In the genomic region with DNA sequence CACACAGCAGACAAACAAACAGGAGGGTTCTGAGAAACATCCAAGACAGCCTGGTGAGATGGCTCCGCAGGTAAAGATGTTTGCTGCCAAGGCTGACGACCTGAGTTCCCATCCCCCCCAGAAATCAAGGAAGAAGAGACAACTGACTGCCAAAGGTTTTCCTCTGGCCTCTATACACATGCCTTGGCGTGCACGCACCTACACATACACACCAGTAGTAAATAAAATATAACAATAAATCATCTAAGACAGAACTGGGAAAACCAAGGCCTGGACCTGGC, we compare ENCODE assay signal across 9 mouse cellular contexts. TPM values are rescaled to one million over a fixed set of nuclear protein-coding genes. Genes with fewer than 3 reads are reported as not detected.
DNase-seq lines count a peak whose midpoint lies in the region; ATAC-seq lines count a peak whose summit lies in the region.
"Had no signal": no experiment of that assay in that cellular context is flagged by ENCODE, and none has a peak within 500 bp of the region (broad histone marks: within the 10 kb centered on the region; RNA-seq: fewer than 3 reads in every experiment).

No protein-coding gene starts in this region.

- H3K27ac ChIP-seq in heart, embryonic 15.5 days: peak overlapping the region; percentile 73
- H3K27ac ChIP-seq in liver, embryonic 15.5 days (replicated peaks): no peak overlapping the region
- H3K27ac ChIP-seq in embryonic facial prominence, embryonic 13.5 days: no peak overlapping the region
- H3K27ac ChIP-seq in stomach, embryonic 15.5 days: peak overlapping the region; percentile 1; the same call in 1 of the 2 replicates

- H3K9me3 ChIP-seq in heart, embryonic 15.5 days (replicated peaks): no peaks in the 10 kb centered on the region
- H3K9me3 ChIP-seq in liver, embryonic 15.5 days (replicated peaks): no peaks in the 10 kb centered on the region
- no peaks in the 10 kb centered on the region for H3K9me3 ChIP-seq in embryonic facial prominence, embryonic 13.5 days
- no peaks in the 10 kb centered on the region for H3K9me3 ChIP-seq in stomach, embryonic 15.5 days

- peak overlapping the region; percentile 29; the same call in 1 of the 2 replicates for H3K9ac ChIP-seq in heart, embryonic 15.5 days
- no peak overlapping the region for H3K9ac ChIP-seq in liver, embryonic 15.5 days
- H3K9ac ChIP-seq in embryonic facial prominence, embryonic 13.5 days: peak overlapping the region; percentile 46; the same call in 1 of the 2 replicates
- H3K9ac ChIP-seq in stomach, embryonic 15.5 days: no peak overlapping the region

- no peak for ATAC-seq in heart, embryonic 15.5 days (replicated peaks; ENCODE audit: insufficient number of reproducible peaks, insufficient read depth, low FRiP score, low read depth)
- ATAC-seq in liver, embryonic 15.5 days (ENCODE audit: insufficient read depth): no peak
- ATAC-seq in embryonic facial prominence, embryonic 13.5 days (ENCODE audit: insufficient number of reproducible peaks, insufficient read depth, low FRiP score, low TSS enrichment, low read depth): no peak
- ATAC-seq in stomach, embryonic 15.5 days (ENCODE audit: insufficient read depth, low FRiP score, low read depth): no peak
- ATAC-seq: inflammation-experienced regulatory T-cells, adult 6 months had no signal

- H3K4me2 ChIP-seq in heart, embryonic 15.5 days: no peak overlapping the region; the same call in 1 of the 2 replicates
- H3K4me2 ChIP-seq in liver, embryonic 15.5 days: peak overlapping the region; percentile 14
- H3K4me2 ChIP-seq in embryonic facial prominence, embryonic 13.5 days: no peak overlapping the region
- peak overlapping the region; percentile 97; the same call in 1 of the 2 replicates for H3K4me2 ChIP-seq in stomach, embryonic 15.5 days

- no peaks in the 10 kb centered on the region for H3K27me3 ChIP-seq in heart, embryonic 15.5 days
- peaks cover 37% of the 10 kb centered on the region for H3K27me3 ChIP-seq in liver, embryonic 15.5 days
- H3K27me3 ChIP-seq in embryonic facial prominence, embryonic 13.5 days: peaks cover 6% of the 10 kb centered on the region; the same call in 1 of the 2 replicates
- no peaks in the 10 kb centered on the region for H3K27me3 ChIP-seq in stomach, embryonic 15.5 days (replicated peaks)

- no peak for DNase-seq in heart, adult 18-20 months
- no peak for DNase-seq in liver
- DNase-seq in cerebellum, adult 18-20 months: no peak
- DNase-seq: lung, adult 2 months had no signal

- H3K4me3 ChIP-seq in heart, embryonic 15.5 days: no peak overlapping the region
- H3K4me3 ChIP-seq in liver, embryonic 15.5 days (replicated peaks): no peak overlapping the region
- H3K4me3 ChIP-seq in embryonic facial prominence, embryonic 13.5 days: no peak overlapping the region
- H3K4me3 ChIP-seq in stomach, embryonic 15.5 days (replicated peaks): no peak overlapping the region

- H3K4me1 ChIP-seq in heart, embryonic 15.5 days (replicated peaks): peaks cover 84% of the 10 kb centered on the region
- H3K4me1 ChIP-seq in liver, embryonic 15.5 days (replicated peaks): peaks cover 56% of the 10 kb centered on the region
- H3K4me1 ChIP-seq in embryonic facial prominence, embryonic 13.5 days: peaks cover 68% of the 10 kb centered on the region
- H3K4me1 ChIP-seq in stomach, embryonic 15.5 days: peaks cover 51% of the 10 kb centered on the region

- WGBS in heart, embryonic 15.5 days: 71% methylated on average over 4 of the region's 4 CpGs
- WGBS in liver, embryonic 15.5 days (ENCODE audit: insufficient replicate concordance): 56% methylated on average over 4 of the region's 4 CpGs
- 79% methylated on average over 4 of the region's 4 CpGs for WGBS in embryonic facial prominence, embryonic 13.5 days
- WGBS in stomach, embryonic 15.5 days: 70% methylated on average over 4 of the region's 4 CpGs

- H3K36me3 ChIP-seq in heart, embryonic 15.5 days: no peaks in the 10 kb centered on the region
- no peaks in the 10 kb centered on the region for H3K36me3 ChIP-seq in liver, embryonic 15.5 days (replicated peaks)
- no peaks in the 10 kb centered on the region for H3K36me3 ChIP-seq in embryonic facial prominence, embryonic 13.5 days
- H3K36me3 ChIP-seq in stomach, embryonic 15.5 days: no peaks in the 10 kb centered on the region

RNA-seq across cellular contexts. Expression of gene Tmem51, which starts 3.7 kb away (rescaled TPM):
- polyA plus RNA-seq in heart, embryonic 15.5 days (2015; fragmentation: Nextera tagmentation; extraction: Ambion mirVana): 36.7 and 40.7 TPM in 2 replicates
- total RNA-seq in heart, adult 18-20 months (2021): 1 to 10 TPM; 3.4 to 5.2 TPM
- 16.2 and 17.6 TPM in 2 replicates for polyA plus RNA-seq in liver, embryonic 15.5 days (2015; fragmentation: Nextera tagmentation; extraction: Ambion mirVana)
- 13.9 and 14.2 TPM in 2 replicates for polyA plus RNA-seq in embryonic facial prominence, embryonic 13.5 days (2015; fragmentation: Nextera tagmentation; extraction: Ambion mirVana)
- polyA plus RNA-seq in stomach, embryonic 15.5 days (2015; fragmentation: Nextera tagmentation; extraction: Ambion mirVana): 62.4 and 64.8 TPM in 2 replicates

Comparison
In these comparisons a context has a peak if more than half of its experiments do, and no peak if none do; other contexts are left out.
1. H3K27ac ChIP-seq: peak in heart, embryonic 15.5 days (single experiment) and stomach, embryonic 15.5 days (single experiment); none in liver, embryonic 15.5 days (single experiment) and embryonic facial prominence, embryonic 13.5 days (single experiment).
2. H3K4me2 ChIP-seq: peak in liver, embryonic 15.5 days (single experiment) and stomach, embryonic 15.5 days (single experiment); none in heart, embryonic 15.5 days (single experiment) and embryonic facial prominence, embryonic 13.5 days (single experiment).
3. H3K9ac ChIP-seq: peak in heart, embryonic 15.5 days (single experiment) and embryonic facial prominence, embryonic 13.5 days (single experiment); none in liver, embryonic 15.5 days (single experiment) and stomach, embryonic 15.5 days (single experiment).